Mouse (Mus musculus): ENCODE measurements around the gene Anks1b. TPM values are rescaled to one million over a fixed set of nuclear protein-coding genes. Genes with fewer than 3 reads are reported as not detected.

Anks1b gene
- polyA plus RNA-seq, 1 experiment from 2014 or later = 0.21 TPM

DNA sequence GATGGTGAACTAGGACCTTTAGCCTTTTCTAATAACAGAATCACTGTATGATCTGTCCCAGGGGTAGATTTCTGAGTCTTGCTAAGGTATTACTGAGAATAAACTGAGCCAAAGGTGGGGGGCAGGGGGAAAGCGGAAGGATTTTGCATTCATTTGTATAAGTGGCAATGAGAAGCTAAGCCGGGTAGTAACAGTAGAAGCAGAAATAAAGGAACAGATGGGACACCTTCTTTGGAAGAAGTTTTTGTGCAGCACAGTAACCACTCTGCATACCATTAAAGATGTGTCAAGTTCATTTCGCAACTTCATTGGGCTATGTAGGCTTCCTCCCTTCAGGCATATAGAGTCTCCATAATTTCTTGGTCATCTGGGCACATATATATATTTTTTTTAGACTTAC is 804.1 kb downstream of the Anks1b start:
- H3K4me3 ChIP-seq (ENCODE audit: low read depth, low read length) = no peak overlapping the region
- no peaks in the 10 kb centered on the region for H3K36me3 ChIP-seq (ENCODE audit: insufficient read depth, low read length)
- ATAC-seq (no peak), DNase-seq (ENCODE audit: low spot score) (no peak)
- H3K4me1 ChIP-seq (ENCODE audit: insufficient read depth, low read depth, low read length) = no peaks in the 10 kb centered on the region
- no peak overlapping the region for H3K9ac ChIP-seq (replicated peaks; ENCODE audit: low read depth)
- no peak overlapping the region for H3K27ac ChIP-seq (ENCODE audit: low read length)
- H3K9me3 ChIP-seq (ENCODE audit: low read length) = no peaks in the 10 kb centered on the region
- H3K27me3 ChIP-seq (replicated peaks; ENCODE audit: insufficient read depth, low read length) = no peaks in the 10 kb centered on the region
- H3K4me2 ChIP-seq (replicated peaks; ENCODE audit: low read depth, low read length) = no peak overlapping the region
- no peak for TF ChIP-seq EP300 (IDR thresholded peaks at IDR 0.05)
- no peak for TF ChIP-seq CTCF (IDR thresholded peaks at IDR 0.05)
- 92% methylated on average over 3 of the region's 3 CpGs for WGBS

DNA sequence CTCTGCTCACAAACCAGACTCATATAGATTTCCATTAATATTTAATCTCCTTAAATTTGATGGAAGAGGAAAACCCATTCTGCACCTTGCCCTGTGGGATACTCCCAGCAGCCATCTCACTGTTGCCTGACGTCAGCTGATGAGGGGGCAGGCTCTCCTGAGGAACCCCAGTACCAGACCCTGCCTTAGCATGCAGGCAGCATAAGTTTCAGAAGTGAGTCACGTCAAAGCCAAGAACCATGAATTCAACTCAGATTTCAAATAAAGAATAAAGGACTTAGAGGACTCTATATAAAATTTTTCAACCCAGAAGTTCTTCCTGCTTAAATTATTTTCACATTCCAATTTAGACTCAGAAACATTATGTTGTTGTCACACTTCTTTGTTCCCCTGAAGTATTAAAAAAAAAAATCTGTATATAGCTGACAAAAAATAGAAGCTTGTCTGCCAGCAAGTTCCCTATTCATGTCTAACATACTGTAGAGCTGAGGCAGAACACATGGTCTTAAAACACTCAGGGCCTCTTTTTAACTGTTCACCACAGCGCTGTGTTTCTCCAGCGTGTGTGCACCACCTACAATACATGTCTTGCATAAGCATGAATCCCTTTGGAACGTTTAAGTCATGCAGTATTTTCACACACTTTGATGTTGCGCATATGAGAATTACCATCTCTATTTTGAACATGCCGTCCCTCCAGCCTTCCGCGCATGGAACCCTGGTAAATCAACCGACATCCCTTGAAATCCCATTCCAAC is 806.6 kb downstream of the Anks1b start:
- no peak overlapping the region for H3K27ac ChIP-seq (ENCODE audit: low read length)
- no peaks in the 10 kb centered on the region for H3K4me1 ChIP-seq (ENCODE audit: insufficient read depth, low read depth, low read length)
- H3K36me3 ChIP-seq (ENCODE audit: insufficient read depth, low read length) = no peaks in the 10 kb centered on the region
- TF ChIP-seq CTCF (IDR thresholded peaks at IDR 0.05) (no peak), EP300 (IDR thresholded peaks at IDR 0.05) (no peak)
- H3K4me3 ChIP-seq (ENCODE audit: low read depth, low read length) = no peak overlapping the region
- no peaks in the 10 kb centered on the region for H3K27me3 ChIP-seq (replicated peaks; ENCODE audit: insufficient read depth, low read length)
- ATAC-seq = no peak
- WGBS = 85% methylated on average over 10 of the region's 10 CpGs
- H3K9me3 ChIP-seq (ENCODE audit: low read length) = no peaks in the 10 kb centered on the region
- H3K4me2 ChIP-seq (replicated peaks; ENCODE audit: low read depth, low read length) = no peak overlapping the region
- no peak overlapping the region for H3K9ac ChIP-seq (replicated peaks; ENCODE audit: low read depth)
- DNase-seq (ENCODE audit: low spot score) = no peak

DNA sequence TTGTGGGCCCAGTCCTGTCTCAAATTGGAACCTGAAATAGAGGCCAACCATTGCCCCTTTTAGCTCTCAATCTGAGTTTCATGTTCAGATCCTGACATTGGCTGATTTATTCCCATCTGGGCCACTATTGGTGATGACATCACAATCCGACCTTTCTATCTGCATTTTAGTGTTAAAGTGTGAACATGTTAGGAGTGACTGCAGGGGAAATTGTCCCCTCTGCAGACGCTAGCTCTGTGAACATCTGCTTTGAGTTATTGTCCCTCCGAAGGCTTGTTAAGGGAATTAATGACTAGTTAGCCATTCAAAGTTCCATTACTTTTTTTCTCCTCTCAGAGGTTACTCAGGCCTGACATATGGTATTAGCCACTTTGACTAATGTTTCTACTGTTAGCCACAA is 810.5 kb downstream of the Anks1b start:
- 43% methylated on average over 3 of the region's 3 CpGs for WGBS
- no peak overlapping the region for H3K9ac ChIP-seq (replicated peaks; ENCODE audit: low read depth)
- no peak for TF ChIP-seq EP300 (IDR thresholded peaks at IDR 0.05)
- TF ChIP-seq CTCF (IDR thresholded peaks at IDR 0.05) = no peak
- ATAC-seq (no peak), DNase-seq (ENCODE audit: low spot score) (no peak)
- H3K36me3 ChIP-seq (ENCODE audit: insufficient read depth, low read length) = no peaks in the 10 kb centered on the region
- H3K27me3 ChIP-seq (replicated peaks; ENCODE audit: insufficient read depth, low read length) = no peaks in the 10 kb centered on the region
- no peak overlapping the region for H3K27ac ChIP-seq (ENCODE audit: low read length)
- no peaks in the 10 kb centered on the region for H3K9me3 ChIP-seq (ENCODE audit: low read length)
- no peaks in the 10 kb centered on the region for H3K4me1 ChIP-seq (ENCODE audit: insufficient read depth, low read depth, low read length)
- H3K4me2 ChIP-seq (replicated peaks; ENCODE audit: low read depth, low read length) = no peak overlapping the region
- no peak overlapping the region for H3K4me3 ChIP-seq (ENCODE audit: low read depth, low read length)

DNA sequence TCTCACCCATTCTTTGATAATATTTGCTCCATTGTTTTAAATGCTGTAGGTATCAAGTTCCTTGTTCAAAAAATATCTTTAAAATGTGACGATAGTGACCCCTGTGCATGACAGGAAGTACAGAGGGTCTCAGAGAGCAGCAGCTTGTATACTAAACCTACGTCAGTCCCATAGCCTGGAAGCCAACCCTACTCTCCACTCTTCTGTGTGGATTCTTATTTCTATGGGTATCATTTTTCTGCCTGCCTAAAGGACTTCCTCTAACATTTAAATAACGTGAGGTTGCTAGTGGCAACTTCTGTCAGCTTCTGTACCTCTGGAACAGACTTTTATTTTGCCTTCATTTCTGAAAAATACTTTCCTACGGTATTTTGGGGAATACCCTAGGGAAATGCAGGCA is 812.1 kb downstream of the Anks1b start:
- H3K9me3 ChIP-seq (ENCODE audit: low read length) = no peaks in the 10 kb centered on the region
- DNase-seq (ENCODE audit: low spot score) (no peak), ATAC-seq (no peak)
- no peak overlapping the region for H3K4me2 ChIP-seq (replicated peaks; ENCODE audit: low read depth, low read length)
- TF ChIP-seq EP300 (IDR thresholded peaks at IDR 0.05) (no peak), CTCF (IDR thresholded peaks at IDR 0.05) (no peak)
- H3K27me3 ChIP-seq (replicated peaks; ENCODE audit: insufficient read depth, low read length) = no peaks in the 10 kb centered on the region
- no peaks in the 10 kb centered on the region for H3K4me1 ChIP-seq (ENCODE audit: insufficient read depth, low read depth, low read length)
- WGBS = 44% methylated on average over 4 of the region's 4 CpGs
- no peaks in the 10 kb centered on the region for H3K36me3 ChIP-seq (ENCODE audit: insufficient read depth, low read length)
- H3K4me3 ChIP-seq (ENCODE audit: low read depth, low read length) = no peak overlapping the region
- H3K27ac ChIP-seq (ENCODE audit: low read length) = no peak overlapping the region
- H3K9ac ChIP-seq (replicated peaks; ENCODE audit: low read depth) = no peak overlapping the region

DNA sequence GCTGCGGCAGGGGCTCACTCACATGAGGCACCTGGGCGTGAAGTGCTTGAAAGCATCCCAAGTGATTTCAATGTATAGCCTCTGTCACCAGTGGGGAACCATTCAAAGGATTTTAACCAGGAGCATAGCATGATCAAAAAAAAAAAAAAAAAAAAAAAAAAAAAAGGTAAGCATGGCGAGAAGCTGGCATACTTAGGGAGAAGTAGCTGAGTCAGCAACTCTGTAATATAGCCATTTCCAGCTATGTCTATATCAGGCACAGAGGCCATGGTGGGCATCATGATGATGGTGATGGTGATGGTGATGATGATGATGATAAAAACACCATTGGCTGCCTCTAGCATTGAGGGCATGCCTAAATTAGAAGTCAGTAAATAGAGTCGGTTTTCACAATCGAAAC is 814.8 kb downstream of the Anks1b start:
- no peak overlapping the region for H3K9ac ChIP-seq (replicated peaks; ENCODE audit: low read depth)
- H3K36me3 ChIP-seq (ENCODE audit: insufficient read depth, low read length) = no peaks in the 10 kb centered on the region
- H3K4me1 ChIP-seq (ENCODE audit: insufficient read depth, low read depth, low read length) = no peaks in the 10 kb centered on the region
- 89% methylated on average over 5 of the region's 5 CpGs for WGBS
- H3K27ac ChIP-seq (ENCODE audit: low read length) = no peak overlapping the region
- no peak overlapping the region for H3K4me3 ChIP-seq (ENCODE audit: low read depth, low read length)
- H3K9me3 ChIP-seq (ENCODE audit: low read length) = no peaks in the 10 kb centered on the region
- ATAC-seq (no peak), DNase-seq (ENCODE audit: low spot score) (no peak)
- TF ChIP-seq EP300 (IDR thresholded peaks at IDR 0.05) (no peak), CTCF (IDR thresholded peaks at IDR 0.05) (no peak)
- H3K27me3 ChIP-seq (replicated peaks; ENCODE audit: insufficient read depth, low read length) = no peaks in the 10 kb centered on the region
- H3K4me2 ChIP-seq (replicated peaks; ENCODE audit: low read depth, low read length) = no peak overlapping the region

DNA sequence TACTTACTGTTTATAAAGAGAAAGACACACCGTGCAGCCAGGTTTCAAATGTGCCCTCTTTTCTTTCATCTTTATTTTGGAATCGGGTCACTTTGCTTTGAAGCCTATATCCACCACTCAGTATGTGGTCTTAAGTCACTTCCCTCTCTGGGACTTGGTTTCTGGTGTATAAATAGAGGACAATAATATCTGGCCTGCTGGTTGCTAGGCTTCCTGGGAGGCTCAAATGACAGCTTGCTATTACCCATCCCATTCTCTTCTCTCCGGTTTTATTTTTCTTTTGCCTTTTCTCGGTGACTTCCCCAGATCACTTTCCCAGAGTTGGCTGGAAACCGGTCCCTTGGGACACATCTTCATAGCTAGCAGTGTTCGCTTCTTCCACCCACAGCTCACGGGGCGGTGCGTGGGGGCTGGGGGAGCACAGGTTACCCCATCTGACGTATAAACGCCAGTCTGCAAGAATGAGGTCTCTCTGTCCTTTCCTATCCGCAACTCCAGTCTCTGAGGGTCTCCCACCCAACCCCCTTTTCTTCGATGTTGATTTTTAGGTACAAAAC is 815.5 kb downstream of the Anks1b start:
- H3K4me1 ChIP-seq (ENCODE audit: insufficient read depth, low read depth, low read length) = no peaks in the 10 kb centered on the region
- H3K9ac ChIP-seq (replicated peaks; ENCODE audit: low read depth) = no peak overlapping the region
- no peak overlapping the region for H3K27ac ChIP-seq (ENCODE audit: low read length)
- ATAC-seq (no peak), DNase-seq (ENCODE audit: low spot score) (no peak)
- H3K4me2 ChIP-seq (replicated peaks; ENCODE audit: low read depth, low read length) = no peak overlapping the region
- no peak overlapping the region for H3K4me3 ChIP-seq (ENCODE audit: low read depth, low read length)
- no peaks in the 10 kb centered on the region for H3K27me3 ChIP-seq (replicated peaks; ENCODE audit: insufficient read depth, low read length)
- WGBS = 76% methylated on average over 13 of the region's 13 CpGs
- TF ChIP-seq CTCF (IDR thresholded peaks at IDR 0.05) (no peak), EP300 (IDR thresholded peaks at IDR 0.05) (no peak)
- no peaks in the 10 kb centered on the region for H3K9me3 ChIP-seq (ENCODE audit: low read length)
- H3K36me3 ChIP-seq (ENCODE audit: insufficient read depth, low read length) = no peaks in the 10 kb centered on the region

All from lung, postnatal 0 days (tissue).